Mouse (Mus musculus) E14TG2a.4 (cell line): ENCODE measurements around the gene Nomo1.

ENCODE experiments used
- CTCF ChIP-seq: conservative IDR thresholded peaks from 2 replicates; pipeline ENCODE4 v1.5.1; 2014; ENCODE audit warnings: low read length
- POU5F1 ChIP-seq: IDR thresholded peaks from 2 replicates; pipeline ENCODE4 v1.6.1; 2014; ENCODE audit warnings: low read length, borderline replicate concordance

DNA sequence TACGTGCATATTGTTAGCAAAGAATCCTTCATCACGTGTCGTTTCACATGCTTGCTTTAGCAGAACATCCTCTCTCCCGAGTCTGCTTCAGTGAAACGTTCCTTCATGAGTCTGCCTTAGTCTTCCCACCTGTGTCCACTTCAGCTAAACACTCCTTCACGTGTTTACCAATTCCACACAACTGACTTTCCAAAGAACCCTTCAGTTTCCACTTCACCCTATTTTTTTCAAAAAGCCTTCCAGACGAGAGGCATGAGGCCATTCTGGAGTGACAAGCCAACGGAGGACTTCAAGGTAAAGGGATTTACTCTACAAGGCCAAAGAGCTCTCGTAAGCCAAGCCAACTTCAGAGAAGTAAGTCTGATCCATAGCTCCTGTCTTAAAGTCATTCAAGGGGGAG lies 8.1 kb upstream of the Nomo1 start:
- no peak for TF ChIP-seq CTCF
- TF ChIP-seq POU5F1: no peak
